In the genomic region with DNA sequence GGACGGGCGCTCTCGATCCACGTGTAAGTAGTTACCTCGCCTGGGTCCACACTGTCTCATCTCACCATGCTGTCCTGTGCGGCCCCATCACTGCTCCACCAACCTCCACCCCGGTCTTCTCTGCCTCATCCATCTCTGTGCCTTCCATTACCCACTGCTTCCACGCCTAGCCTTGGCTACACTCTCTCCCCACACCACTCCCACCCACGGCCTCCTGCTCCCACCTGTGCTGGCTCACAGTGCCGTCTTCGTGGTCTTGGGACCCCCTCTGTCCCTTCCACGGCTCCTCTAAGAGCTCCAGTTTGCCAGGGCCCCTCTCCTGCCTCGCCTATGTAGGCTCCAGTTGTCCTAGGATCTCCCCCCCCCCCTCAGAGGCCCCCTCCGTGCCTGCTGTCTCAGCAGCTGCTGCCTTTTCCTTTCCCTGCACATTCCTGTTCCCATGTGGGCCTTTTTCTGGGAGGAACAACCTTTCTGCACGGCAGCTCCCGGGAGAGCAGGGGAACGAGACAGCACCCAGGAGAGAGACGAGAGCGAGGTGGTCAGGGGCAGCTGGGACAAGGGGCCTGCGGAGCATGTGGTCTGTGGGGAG, we compare ENCODE assay signal across 11 mouse cellular contexts. TPM values are rescaled to one million over a fixed set of nuclear protein-coding genes. Genes with fewer than 3 reads are reported as not detected.
DNase-seq lines count a peak whose midpoint lies in the region; ATAC-seq and TF ChIP-seq lines count a peak whose summit lies in the region.
"Had no signal": no experiment of that assay in that cellular context is flagged by ENCODE, and none has a peak within 500 bp of the region (broad histone marks: within the 10 kb centered on the region; RNA-seq: fewer than 3 reads in every experiment).

No protein-coding gene starts in this region.

- H3K4me3 ChIP-seq in gastrocnemius, adult 2 months, result no peak overlapping the region
- peak overlapping the region; percentile 38 for H3K4me3 ChIP-seq in megakaryocyte, embryonic 14.5 days (replicated peaks)
- peak overlapping the region; percentile 7; the same call in 1 of the 2 replicates for H3K4me3 ChIP-seq in hindbrain, embryonic 16.5 days (ENCODE audit: low read length)
- H3K4me3 ChIP-seq in stomach, embryonic 14.5 days (ENCODE audit: low read depth, low read length), result no peak overlapping the region
- H3K4me3 ChIP-seq in thymus, adult 2 months (ENCODE audit: control insufficient read depth, insufficient read depth, low read length), result no peak overlapping the region

- no peaks in the 10 kb centered on the region for H3K36me3 ChIP-seq in megakaryocyte, embryonic 14.5 days (replicated peaks; ENCODE audit: low read length)
- H3K36me3 ChIP-seq in hindbrain, embryonic 16.5 days (ENCODE audit: control insufficient read depth, insufficient read depth, low read length), result no peaks in the 10 kb centered on the region
- no peaks in the 10 kb centered on the region for H3K36me3 ChIP-seq in stomach, embryonic 14.5 days (ENCODE audit: control insufficient read depth, insufficient read depth, low read length)
- no peaks in the 10 kb centered on the region for H3K36me3 ChIP-seq in thymus, adult 2 months (ENCODE audit: control insufficient read depth, insufficient read depth, low read length)

- no peak for TF ChIP-seq CTCF in gastrocnemius, adult 2 months (IDR thresholded peaks at IDR 0.05)
- TF ChIP-seq CTCF in thymus, adult 2 months (IDR thresholded peaks at IDR 0.05; ENCODE audit: borderline replicate concordance, control insufficient read depth, extremely low read depth, insufficient read depth, low read length, poor library complexity), result no peak

- no peaks in the 10 kb centered on the region for H3K9me3 ChIP-seq in megakaryocyte, embryonic 14.5 days
- H3K9me3 ChIP-seq in hindbrain, embryonic 16.5 days (ENCODE audit: control insufficient read depth, low read length), result no peaks in the 10 kb centered on the region
- no peaks in the 10 kb centered on the region for H3K9me3 ChIP-seq in stomach, embryonic 14.5 days (ENCODE audit: control insufficient read depth, low read depth, low read length)

- peak overlapping the region; percentile 79 for H3K27ac ChIP-seq in gastrocnemius, adult 2 months
- 0 out of 2 replicates have a peak overlapping the region, but pooled peaks have one; percentile 31 for H3K27ac ChIP-seq in hindbrain, embryonic 16.5 days (ENCODE audit: low read depth, low read length)
- H3K27ac ChIP-seq in stomach, embryonic 14.5 days (ENCODE audit: low read length), result no peak overlapping the region
- H3K27ac ChIP-seq in thymus, adult 2 months (ENCODE audit: control insufficient read depth, insufficient read depth, low read length), result no peak overlapping the region

- H3K4me2 ChIP-seq in hindbrain, embryonic 16.5 days (ENCODE audit: low read length), result peak overlapping the region; percentile 48
- 0 out of 2 replicates have a peak overlapping the region, but pooled peaks have one; percentile 10 for H3K4me2 ChIP-seq in stomach, embryonic 14.5 days (replicated peaks; ENCODE audit: low read depth, low read length)

- intact Hi-C loops in gastrocnemius, adult 2 months (cut with DNase I), result no loop called here

- peaks cover 98% of the 10 kb centered on the region for H3K27me3 ChIP-seq in megakaryocyte, embryonic 14.5 days (replicated peaks)
- H3K27me3 ChIP-seq in hindbrain, embryonic 16.5 days (replicated peaks; ENCODE audit: control insufficient read depth, insufficient read depth, low read length), result peaks cover 9% of the 10 kb centered on the region
- peaks cover 22% of the 10 kb centered on the region for H3K27me3 ChIP-seq in stomach, embryonic 14.5 days (ENCODE audit: control insufficient read depth, insufficient read depth, low read length)
- peaks cover 19% of the 10 kb centered on the region for H3K27me3 ChIP-seq in thymus, adult 2 months (ENCODE audit: control insufficient read depth, insufficient read depth, low read length)

- no peak for TF ChIP-seq POLR2A in thymus, adult 2 months (IDR thresholded peaks at IDR 0.05; ENCODE audit: control insufficient read depth, extremely low read depth, insufficient read depth, low read length, poor library complexity)

- 57% methylated on average over 20 of the region's 20 CpGs for WGBS in hindbrain, embryonic 16.5 days
- 60% methylated on average over 20 of the region's 20 CpGs for WGBS in stomach, embryonic 14.5 days
- 83% methylated on average over 20 of the region's 20 CpGs for WGBS in thymus, adult 2 months

- no peak for DNase-seq in gastrocnemius, adult 2 months
- no peak for DNase-seq in gastrocnemius, postnatal 4 days (ENCODE audit: low spot score in 2 of 2)
- DNase-seq in thymus, adult 2 months, result no peak
- DNase-seq: lung, postnatal 4 days had no signal

- H3K4me1 ChIP-seq in megakaryocyte, embryonic 14.5 days, result peaks cover 29% of the 10 kb centered on the region
- H3K4me1 ChIP-seq in hindbrain, embryonic 16.5 days (ENCODE audit: control insufficient read depth, insufficient read depth, low read depth, low read length), result peaks cover 48% of the 10 kb centered on the region
- peaks cover 29% of the 10 kb centered on the region for H3K4me1 ChIP-seq in stomach, embryonic 14.5 days (ENCODE audit: control insufficient read depth, insufficient read depth, low read length)
- H3K4me1 ChIP-seq in thymus, adult 2 months (replicated peaks; ENCODE audit: control insufficient read depth, insufficient read depth, low read length), result no peaks in the 10 kb centered on the region; the same call in 1 of the 2 replicates

- H3K9ac ChIP-seq in hindbrain, embryonic 16.5 days (ENCODE audit: low read depth, low read length), result peak overlapping the region; percentile 29
- H3K9ac ChIP-seq in stomach, embryonic 14.5 days (replicated peaks; ENCODE audit: low read depth, low read length), result no peak overlapping the region

- no peak for ATAC-seq in megakaryocyte, adult 5-6 weeks (ENCODE audit: poor library complexity, severe bottlenecking)
- no peak for ATAC-seq in hindbrain, embryonic 16.5 days
- no peak for ATAC-seq in stomach, embryonic 14.5 days (ENCODE audit: insufficient number of reproducible peaks, insufficient read depth, low FRiP score, low read depth)
- ATAC-seq in megakaryocyte progenitor cell, adult 5-6 weeks (replicated peaks; ENCODE audit: poor library complexity), result no peak
- ATAC-seq: CD4-positive, CD25-positive, alpha-beta regulatory T cell, adult 4 months had no signal

RNA-seq across cellular contexts. Expression of gene Speg, which starts 10.1 kb away (rescaled TPM):
- total RNA-seq in gastrocnemius, adult 2 months (2021), result 100 to 1,000 TPM; 268 to 311 TPM
- total RNA-seq in gastrocnemius, postnatal 4 days (2021), result 100 to 1,000 TPM; 156 to 170 TPM
- polyA plus RNA-seq in megakaryocyte, embryonic 14.5 days (2012; ENCODE audit: insufficient read depth, low replicate concordance), result 48.7 TPM in 1 of 2 replicates, not detected in the other
- not detected in 2 replicates for total RNA-seq in megakaryocyte, adult 5-6 weeks (2015)
- total RNA-seq in megakaryocyte, adult 5-6 weeks (2017), result 0.11 TPM in 1 of 2 replicates, not detected in the other
- polyA plus RNA-seq in hindbrain, embryonic 16.5 days (2015; fragmentation: Nextera tagmentation; extraction: Ambion mirVana), result 20.3 and 20.4 TPM in 2 replicates
- polyA plus RNA-seq in stomach, embryonic 14.5 days (2014; fragmentation: Nextera tagmentation; extraction: Ambion mirVana), result 53.8 and 54.9 TPM in 2 replicates
- not detected in 2 replicates for total RNA-seq in megakaryocyte progenitor cell, adult 5-6 weeks (2015)
- total RNA-seq in megakaryocyte progenitor cell, adult 5-6 weeks (2017), result not detected in 2 replicates
- polyA plus RNA-seq in thymus, adult 2 months (2012; rRNA removed), result 11.0 and 12.1 TPM in 2 replicates
- total RNA-seq: common myeloid progenitor, adult 5-6 weeks had no signal

RNA-seq across cellular contexts. Expression of gene Des, which starts 25.1 kb away (rescaled TPM):
- total RNA-seq in gastrocnemius, adult 2 months (2021), result 1,000 to 10,000 TPM; 2,035 to 2,198 TPM
- total RNA-seq in gastrocnemius, postnatal 4 days (2021), result 1,000 to 10,000 TPM; 1,760 to 1,859 TPM
- polyA plus RNA-seq in megakaryocyte, embryonic 14.5 days (2012; ENCODE audit: insufficient read depth, low replicate concordance), result 0.11 TPM in 1 of 2 replicates, not detected in the other
- not detected in 2 replicates for total RNA-seq in megakaryocyte, adult 5-6 weeks (2015)
- not detected in 2 replicates for total RNA-seq in megakaryocyte, adult 5-6 weeks (2017)
- 1.7 and 10.9 TPM in 2 replicates for polyA plus RNA-seq in hindbrain, embryonic 16.5 days (2015; fragmentation: Nextera tagmentation; extraction: Ambion mirVana)
- polyA plus RNA-seq in stomach, embryonic 14.5 days (2014; fragmentation: Nextera tagmentation; extraction: Ambion mirVana), result 43.7 and 51.0 TPM in 2 replicates
- total RNA-seq in megakaryocyte progenitor cell, adult 5-6 weeks (2015), result not detected in 2 replicates
- not detected in 2 replicates for total RNA-seq in megakaryocyte progenitor cell, adult 5-6 weeks (2017)
- 6.8 and 31.6 TPM in 2 replicates for polyA plus RNA-seq in thymus, adult 2 months (2012; rRNA removed)
- total RNA-seq: common myeloid progenitor, adult 5-6 weeks had no signal
- polyA plus RNA-seq: CD4-positive, CD25-positive, alpha-beta regulatory T cell, adult 4 months had no signal

RNA-seq across cellular contexts. Expression of gene Gmppa, which starts 50.5 kb away (rescaled TPM):
- total RNA-seq in gastrocnemius, adult 2 months (2021), result 10 to 100 TPM; 41.1 to 42.7 TPM
- total RNA-seq in gastrocnemius, postnatal 4 days (2021), result 10 to 100 TPM; 43.5 to 49.3 TPM
- polyA plus RNA-seq in megakaryocyte, embryonic 14.5 days (2012; ENCODE audit: insufficient read depth, low replicate concordance), result 234 and 693 TPM in 2 replicates
- total RNA-seq in megakaryocyte, adult 5-6 weeks (2015), result 71.8 and 79.4 TPM in 2 replicates
- total RNA-seq in megakaryocyte, adult 5-6 weeks (2017), result 56.5 and 58.9 TPM in 2 replicates
- polyA plus RNA-seq in hindbrain, embryonic 16.5 days (2015; fragmentation: Nextera tagmentation; extraction: Ambion mirVana), result 77.8 and 78.4 TPM in 2 replicates
- 75.2 and 84.5 TPM in 2 replicates for polyA plus RNA-seq in stomach, embryonic 14.5 days (2014; fragmentation: Nextera tagmentation; extraction: Ambion mirVana)
- 65.8 and 74.1 TPM in 2 replicates for total RNA-seq in megakaryocyte progenitor cell, adult 5-6 weeks (2015)
- total RNA-seq in megakaryocyte progenitor cell, adult 5-6 weeks (2017), result 87.0 and 98.6 TPM in 2 replicates
- 102 and 128 TPM in 2 replicates for polyA plus RNA-seq in thymus, adult 2 months (2012; rRNA removed)

Comparison
In these comparisons a context has a peak if more than half of its experiments do, and no peak if none do; other contexts are left out.
1. H3K27ac ChIP-seq: peak in gastrocnemius, adult 2 months (single experiment) and hindbrain, embryonic 16.5 days (single experiment); none in stomach, embryonic 14.5 days (single experiment) and thymus, adult 2 months (single experiment).
2. H3K4me3 ChIP-seq: peak in megakaryocyte, embryonic 14.5 days (single experiment) and hindbrain, embryonic 16.5 days (single experiment); none in gastrocnemius, adult 2 months (single experiment), stomach, embryonic 14.5 days (single experiment) and thymus, adult 2 months (single experiment).
3. RNA of gene Speg, which starts 10.1 kb away (total RNA-seq): 268 to 311 TPM in gastrocnemius, adult 2 months and 156 to 170 TPM in gastrocnemius, postnatal 4 days; 0.11 TPM in megakaryocyte, adult 5-6 weeks and not detected in megakaryocyte progenitor cell, adult 5-6 weeks; every median in the first group is over 100 times any median in the second.
4. RNA of gene Des, which starts 25.1 kb away (total RNA-seq): 2,035 to 2,198 TPM in gastrocnemius, adult 2 months and 1,760 to 1,859 TPM in gastrocnemius, postnatal 4 days; not detected in megakaryocyte, adult 5-6 weeks and not detected in megakaryocyte progenitor cell, adult 5-6 weeks; every median in the first group is over 1,000 times any median in the second.